Mouse (Mus musculus) lung, embryonic 16.5 days (tissue): ENCODE results near the gene Grm3. TPM values are rescaled to one million over a fixed set of nuclear protein-coding genes. Genes with fewer than 3 reads are reported as not detected.

Experiments
- ATAC-seq: fragments of 200-750 bp; cut with Nextera tagmentation; 2 replicates; pipeline ENCODE4 v1.8.0; 2017; ENCODE audit warnings: low read depth, mild to moderate bottlenecking, moderate library complexity
- H3K27ac ChIP-seq: fragments of 300-500 bp; sonication (generic); 2 replicates; pipeline ENCODE4 v1.5.1; 2014; ENCODE audit warnings: mild to moderate bottlenecking, control low read depth, low read length
- H3K27me3 ChIP-seq: fragments of 300-500 bp; sonication (generic); 2 replicates; pipeline ENCODE4 v1.6.1; 2014; ENCODE audit warnings: low read depth, low read length, mixed read lengths; ENCODE audit not compliant: control insufficient read depth, insufficient read depth
- H3K36me3 ChIP-seq: fragments of 300-500 bp; sonication (generic); 2 replicates; pipeline ENCODE4 v1.6.1; 2014; ENCODE audit warnings: low read length; ENCODE audit not compliant: control insufficient read depth, insufficient read depth
- H3K4me1 ChIP-seq: fragments of 300-500 bp; sonication (generic); replicated peaks from 2 replicates; pipeline ENCODE4 v1.6.1; 2014; ENCODE audit warnings: low read length, mixed read lengths; ENCODE audit not compliant: control insufficient read depth, insufficient read depth
- H3K4me2 ChIP-seq: fragments of 300-500 bp; sonication (generic); 2 replicates; pipeline ENCODE4 v1.6.1; 2014; ENCODE audit warnings: low read depth, low read length, control low read depth
- H3K4me3 ChIP-seq: fragments of 300-500 bp; sonication (generic); 2 replicates; pipeline ENCODE4 v1.5.1; 2014; ENCODE audit warnings: mild to moderate bottlenecking, low read length, control low read depth
- H3K9ac ChIP-seq: fragments of 300-500 bp; sonication (generic); 2 replicates; pipeline ENCODE4 v1.6.1; 2014; ENCODE audit warnings: low read length, control low read depth
- H3K9me3 ChIP-seq: fragments of 300-500 bp; sonication (generic); 2 replicates; pipeline ENCODE4 v1.6.1; 2016; ENCODE audit warnings: low read length; ENCODE audit not compliant: control insufficient read depth
- WGBS: fragments of 180-500 bp; shearing (Covaris S2); extraction: QIAGEN DNeasy Blood & Tissue Kit; methylation state at CpG from one replicate; pipeline ENCODE4 v1.1.7; 2014; 5-methylcytosine and 5-hydroxymethylcytosine counted together
- polyA plus RNA-seq: library from polyadenylated mRNA; unstranded; fragments of >200 nt; fragmentation: Nextera tagmentation; extraction: Ambion mirVana; gene quantifications from 2 replicates; pipeline ENCODE4 v1.2.1, GENCODE M21; 2015

The Grm3 gene
- polyA plus RNA-seq, 1 experiment from 2014 or later = 0.15 TPM

DNA sequence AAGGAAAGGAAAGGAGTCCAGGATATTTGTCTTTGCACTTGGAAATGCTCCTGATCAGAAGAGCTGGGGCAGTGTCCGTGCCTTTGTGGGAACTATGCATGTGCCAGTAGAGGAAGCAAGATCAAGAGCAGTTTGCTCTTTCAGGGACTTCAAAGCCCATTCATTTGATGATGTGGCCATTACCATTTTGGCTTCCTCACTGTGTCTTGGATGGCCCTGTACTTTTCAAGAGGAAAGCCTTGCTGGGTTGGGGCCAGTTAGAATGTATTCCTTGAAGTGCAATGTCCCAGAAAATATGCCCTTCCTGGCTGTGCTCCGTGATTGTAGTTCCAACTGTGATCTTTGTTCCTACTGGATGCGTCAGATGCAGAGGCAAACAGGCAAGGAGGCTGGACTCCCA, 167.3 kb downstream of the Grm3 start:
- no peaks in the 10 kb centered on the region for H3K27me3 ChIP-seq
- no peaks in the 10 kb centered on the region for H3K4me1 ChIP-seq
- WGBS = 46% methylated on average over 3 of the region's 3 CpGs
- H3K4me3 ChIP-seq = no peak overlapping the region
- no peak for ATAC-seq
- no peaks in the 10 kb centered on the region for H3K9me3 ChIP-seq
- H3K27ac ChIP-seq = no peak overlapping the region
- H3K36me3 ChIP-seq = no peaks in the 10 kb centered on the region
- no peak overlapping the region for H3K9ac ChIP-seq
- no peak overlapping the region for H3K4me2 ChIP-seq

DNA sequence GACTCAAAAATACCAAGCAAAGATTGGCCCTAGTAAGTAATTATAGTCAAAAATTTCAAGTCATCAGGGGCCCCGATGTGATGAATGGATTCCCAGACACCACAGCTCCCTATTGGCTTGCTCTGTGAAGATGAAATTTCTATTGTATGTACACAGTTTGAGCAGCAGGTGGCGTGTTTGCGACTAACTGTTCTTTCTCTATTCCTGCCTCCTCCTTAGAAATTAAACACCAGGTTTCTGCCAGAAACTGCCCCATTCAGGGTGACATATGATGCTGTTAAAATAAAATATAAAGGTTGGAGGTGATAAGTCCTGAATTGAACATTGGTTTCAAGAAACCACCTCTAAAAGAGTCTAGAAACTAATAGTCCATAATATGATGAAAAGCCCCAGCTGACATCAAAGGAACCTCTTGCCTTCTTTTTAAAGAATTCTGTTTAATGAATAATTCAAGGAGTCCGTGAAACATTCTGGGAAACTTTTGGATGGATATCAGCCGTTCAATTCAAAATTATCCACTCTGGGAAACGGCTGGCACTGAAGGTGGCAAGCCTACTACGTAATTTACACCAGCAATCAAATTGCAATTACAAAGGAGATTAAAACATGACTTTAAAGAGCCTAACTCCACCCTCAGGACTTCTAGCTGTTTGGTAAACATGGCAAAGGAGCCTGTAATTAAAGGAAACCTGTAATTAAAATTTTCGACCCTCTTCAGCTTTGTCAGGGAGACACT, 184.0 kb downstream of the Grm3 start:
- Histone ChIP-seq H3K27ac (no peak overlapping the region), H3K4me1 (no peaks in the 10 kb centered on the region), H3K4me2 (no peak overlapping the region), H3K4me3 (no peak overlapping the region), H3K27me3 (no peaks in the 10 kb centered on the region), H3K36me3 (no peaks in the 10 kb centered on the region), H3K9ac (no peak overlapping the region), H3K9me3 (no peaks in the 10 kb centered on the region)
- no peak for ATAC-seq
- WGBS = 37% methylated on average over 8 of the region's 8 CpGs

DNA sequence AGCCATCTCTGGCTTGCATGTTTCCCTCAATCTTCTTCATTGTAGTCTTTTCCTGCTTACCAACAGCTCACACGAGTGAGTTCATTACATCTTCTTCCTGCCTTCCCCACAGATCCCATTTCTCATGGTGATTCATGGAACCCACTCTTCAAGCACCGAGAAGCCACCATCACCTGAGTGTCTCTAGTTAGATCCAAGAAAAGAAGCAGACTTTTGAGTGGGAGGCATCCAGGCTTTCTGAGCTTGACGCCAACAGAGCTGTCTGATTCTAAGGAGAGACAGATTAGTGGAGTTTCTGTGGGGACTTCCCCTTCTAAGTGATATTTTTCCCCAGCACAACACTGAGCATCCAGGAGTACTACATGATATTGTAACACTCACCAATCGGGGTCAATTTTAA, 199.5 kb downstream of the Grm3 start:
- Histone ChIP-seq H3K36me3 (no peaks in the 10 kb centered on the region), H3K9me3 (no peaks in the 10 kb centered on the region), H3K4me2 (no peak overlapping the region), H3K4me1 (no peaks in the 10 kb centered on the region), H3K4me3 (no peak overlapping the region), H3K27me3 (no peaks in the 10 kb centered on the region), H3K9ac (no peak overlapping the region), H3K27ac (no peak overlapping the region)
- 69% methylated on average over 4 of the region's 4 CpGs for WGBS
- no peak for ATAC-seq

GRCm38 (mm10) chr5:9511027-9511426, 213.9 kb downstream of the Grm3 start:
- Histone ChIP-seq H3K9me3 (no peaks in the 10 kb centered on the region), H3K4me1 (no peaks in the 10 kb centered on the region), H3K27me3 (no peaks in the 10 kb centered on the region), H3K27ac (no peak overlapping the region), H3K36me3 (no peaks in the 10 kb centered on the region), H3K9ac (no peak overlapping the region), H3K4me2 (no peak overlapping the region), H3K4me3 (no peak overlapping the region)
- no peak for ATAC-seq
- 89% methylated on average over 1 of the region's 1 CpGs for WGBS

DNA sequence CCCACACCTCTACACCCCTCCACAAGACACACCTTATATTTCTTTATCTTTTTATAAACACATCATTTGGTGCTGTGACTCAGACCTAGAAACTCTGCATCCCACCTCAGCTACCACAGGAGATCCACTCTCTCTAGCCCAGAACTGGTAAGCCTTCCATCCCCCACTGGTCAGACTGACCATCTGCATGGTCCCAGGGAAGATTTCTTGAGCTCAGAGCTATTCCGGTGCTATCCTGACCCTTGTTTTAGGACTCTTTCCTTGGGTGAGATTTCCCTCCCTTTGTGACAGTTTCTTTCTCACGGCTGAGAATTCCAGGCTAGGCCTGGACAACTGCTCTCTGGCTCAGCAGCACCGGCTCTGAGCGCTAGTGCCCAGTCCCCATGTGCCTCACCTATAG, 227.7 kb downstream of the Grm3 start:
- H3K4me3 ChIP-seq = no peak overlapping the region
- H3K27me3 ChIP-seq = no peaks in the 10 kb centered on the region
- no peaks in the 10 kb centered on the region for H3K4me1 ChIP-seq
- ATAC-seq = no peak
- H3K9ac ChIP-seq = no peak overlapping the region
- H3K9me3 ChIP-seq = no peaks in the 10 kb centered on the region
- no peak overlapping the region for H3K4me2 ChIP-seq
- 63% methylated on average over 4 of the region's 4 CpGs for WGBS
- no peak overlapping the region for H3K27ac ChIP-seq
- no peaks in the 10 kb centered on the region for H3K36me3 ChIP-seq

- H3K27me3 ChIP-seq = no peaks in the 10 kb centered on the region
- H3K4me1 ChIP-seq = no peaks in the 10 kb centered on the region
- whole genome bisulfite sequencing = 26% methylated on average over 5 of the region's 5 CpGs
- no peak overlapping the region for H3K4me2 ChIP-seq
- no peak overlapping the region for H3K4me3 ChIP-seq
- H3K36me3 ChIP-seq = no peaks in the 10 kb centered on the region
- no peak overlapping the region for H3K9ac ChIP-seq
- ATAC-seq = no peak
- H3K27ac ChIP-seq = no peak overlapping the region
- no peaks in the 10 kb centered on the region for H3K9me3 ChIP-seq
These were observed 229.5 kb downstream of the Grm3 start for GRCm38 (mm10) chr5:9495456-9495855.

- no peak overlapping the region for H3K9ac ChIP-seq
- no peak overlapping the region for H3K4me3 ChIP-seq
- no peak overlapping the region for H3K27ac ChIP-seq
- H3K4me1 ChIP-seq = no peaks in the 10 kb centered on the region
- ATAC-seq = no peak
- WGBS = 54% methylated on average over 3 of the region's 3 CpGs
- no peaks in the 10 kb centered on the region for H3K36me3 ChIP-seq
- H3K9me3 ChIP-seq = no peaks in the 10 kb centered on the region
- H3K27me3 ChIP-seq = no peaks in the 10 kb centered on the region
- no peak overlapping the region for H3K4me2 ChIP-seq
These were observed 247.4 kb downstream of the Grm3 start for GRCm38 (mm10) chr5:9477587-9477986.

GRCm38 (mm10) chr5:9453298-9453697, 271.7 kb downstream of the Grm3 start:
- Histone ChIP-seq H3K4me1 (no peaks in the 10 kb centered on the region), H3K9me3 (no peaks in the 10 kb centered on the region), H3K4me3 (no peak overlapping the region), H3K9ac (no peak overlapping the region), H3K27me3 (no peaks in the 10 kb centered on the region), H3K4me2 (no peak overlapping the region), H3K27ac (no peak overlapping the region), H3K36me3 (no peaks in the 10 kb centered on the region)
- WGBS = 82% methylated on average over 2 of the region's 2 CpGs
- no peak for ATAC-seq

- no peaks in the 10 kb centered on the region for H3K4me1 ChIP-seq
- no peak for ATAC-seq
- no peak overlapping the region for H3K4me2 ChIP-seq
- WGBS = 69% methylated on average over 5 of the region's 5 CpGs
- no peak overlapping the region for H3K4me3 ChIP-seq
- no peaks in the 10 kb centered on the region for H3K9me3 ChIP-seq
- no peak overlapping the region for H3K9ac ChIP-seq
- no peak overlapping the region for H3K27ac ChIP-seq
- no peaks in the 10 kb centered on the region for H3K36me3 ChIP-seq
- no peaks in the 10 kb centered on the region for H3K27me3 ChIP-seq
These were observed 275.4 kb downstream of the Grm3 start for GRCm38 (mm10) chr5:9449570-9449969.

DNA sequence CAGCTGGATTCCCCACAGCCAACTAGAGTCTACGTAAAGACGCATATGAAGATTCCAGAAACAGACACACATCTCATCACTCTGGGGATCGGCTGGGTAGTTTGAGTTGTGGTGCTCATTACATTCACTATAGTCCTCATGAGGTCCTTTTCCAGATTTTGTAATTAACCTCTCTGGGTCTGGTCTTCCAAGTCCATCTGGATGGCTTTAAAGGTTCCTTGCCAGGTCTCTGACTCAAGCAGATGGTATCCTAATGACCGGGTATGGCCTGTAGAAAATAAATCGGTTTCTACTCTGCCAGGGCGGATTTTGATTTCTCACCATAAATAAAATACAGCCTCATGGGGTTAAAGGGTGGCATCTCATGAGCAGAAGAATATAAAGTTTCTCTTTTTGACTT, 276.0 kb downstream of the Grm3 start:
- no peak overlapping the region for H3K4me3 ChIP-seq
- 86% methylated on average over 6 of the region's 6 CpGs for whole genome bisulfite sequencing
- H3K9me3 ChIP-seq = no peaks in the 10 kb centered on the region
- no peak overlapping the region for H3K4me2 ChIP-seq
- no peaks in the 10 kb centered on the region for H3K4me1 ChIP-seq
- H3K36me3 ChIP-seq = no peaks in the 10 kb centered on the region
- H3K9ac ChIP-seq = no peak overlapping the region
- no peaks in the 10 kb centered on the region for H3K27me3 ChIP-seq
- H3K27ac ChIP-seq = no peak overlapping the region
- ATAC-seq = no peak
